Mouse (Mus musculus): ENCODE results near the gene Olfr449.

The Olfr449 gene

GRCm38 (mm10) chr6:42834084-42834483 lies at the start of gene Olfr449:
Olfr449 (plus strand) TSS chr6:42834384.
- DNase-seq = no peak

- no peak for DNase-seq
These were observed 49.4 kb upstream of the Olfr449 start, which contains the start of gene Olfr452 for GRCm38 (mm10) chr6:42784793-42785192. Olfr452 (plus strand) TSS chr6:42785093.

GRCm38 (mm10) chr6:42790247-42790948 lies 43.8 kb upstream of the Olfr449 start:
- no peak for DNase-seq

GRCm38 (mm10) chr6:42790949-42791556 lies 43.1 kb upstream of the Olfr449 start:
- no peak for DNase-seq

- no peak for DNase-seq
These were observed 39.2 kb upstream of the Olfr449 start for GRCm38 (mm10) chr6:42794982-42795381.

GRCm38 (mm10) chr6:42811639-42812038 lies 22.5 kb upstream of the Olfr449 start, which contains the start of gene Olfr450:
Olfr450 (plus strand) TSS chr6:42811939.
- no peak for DNase-seq

GRCm38 (mm10) chr6:42860222-42860819 lies 26.1 kb downstream of the Olfr449 start:
- peak in 1 of 2 experiments; percentile 12 for DNase-seq

GRCm38 (mm10) chr6:42869695-42870094 lies 35.5 kb downstream of the Olfr449 start:
- no peak for DNase-seq

GRCm38 (mm10) chr6:42876323-42876722 lies 42.1 kb downstream of the Olfr449 start:
- DNase-seq = no peak

All from lung, adult 18-20 months (tissue).